Comparison of ENCODE assay signal across 9 mouse cellular contexts in genomic region chr11:59182864-59183331, GRCm38 (mm10). TPM values are rescaled to one million over a fixed set of nuclear protein-coding genes. Genes with fewer than 3 reads are reported as not detected.
DNase-seq lines count a peak whose midpoint lies in the region; ATAC-seq lines count a peak whose summit lies in the region.
"Had no signal": no experiment of that assay in that cellular context is flagged by ENCODE, and none has a peak within 500 bp of the region (broad histone marks: within the 10 kb centered on the region; RNA-seq: fewer than 3 reads in every experiment).

Gjc2 (minus strand) TSS chr11:59183213.

- no peak; the same call in 1 of the 2 replicates for ATAC-seq in heart, embryonic 11.5 days (replicated peaks; ENCODE audit: insufficient number of reproducible peaks, low FRiP score, low TSS enrichment)
- no peak for ATAC-seq in monocyte, adult 5-6 weeks (replicated peaks; ENCODE audit: insufficient number of reproducible peaks, low FRiP score, low TSS enrichment, poor library complexity, severe bottlenecking)

- H3K4me3 ChIP-seq in heart, embryonic 11.5 days (ENCODE audit: low read depth, low read length): no peak within 1 kb of the TSS

- H3K27me3 ChIP-seq in heart, embryonic 11.5 days (ENCODE audit: control insufficient read depth, insufficient read depth, low read length): peaks cover 17% of the 10 kb centered on the region
- H3K27me3 ChIP-seq: CH12.LX had no signal

- peak in 1 of 2 experiments; percentile 45 for DNase-seq in frontal cortex, adult 2 months (ENCODE audit: extremely low spot score in 1 of 2, low spot score in 1 of 2)
- no peak for DNase-seq in frontal cortex, postnatal 10 days (ENCODE audit: low spot score in 2 of 2)
- peak; percentile 38 for DNase-seq in adrenal gland, adult 8-10 months
- peak; percentile 76 for DNase-seq in layer of hippocampus, adult 9-11 months
- peak; percentile 67 for DNase-seq in ovary, postnatal 36 days (ENCODE audit: low spot score)
- DNase-seq in embryo, embryonic 10.5 days (ENCODE audit: low spot score): no peak

- no peak within 1 kb of the TSS for H3K4me2 ChIP-seq in heart, embryonic 11.5 days

- peak within 1 kb of the TSS; percentile 18; the same call in 1 of the 2 replicates for H3K9ac ChIP-seq in heart, embryonic 11.5 days (ENCODE audit: low read depth, low read length)

- no peaks in the 10 kb centered on the region for H3K9me3 ChIP-seq in heart, embryonic 11.5 days (replicated peaks; ENCODE audit: control insufficient read depth, low read length)

- peaks cover 17% of the 10 kb centered on the region for H3K36me3 ChIP-seq in heart, embryonic 11.5 days (ENCODE audit: control insufficient read depth, insufficient read depth, low read length)

- H3K27ac ChIP-seq in heart, embryonic 11.5 days (ENCODE audit: low read depth, low read length): peak within 1 kb of the TSS; percentile 30; the same call in 1 of the 2 replicates

- 38% methylated on average over 3 of the region's 3 CpGs for WGBS in heart, embryonic 11.5 days (ENCODE audit: insufficient replicate concordance)

- H3K4me1 ChIP-seq in heart, embryonic 11.5 days (ENCODE audit: control insufficient read depth, insufficient read depth, low read length): peaks cover 19% of the 10 kb centered on the region

RNA-seq across cellular contexts. Expression of gene Gjc2, which starts in this region (rescaled TPM):
- 13.8 and 16.7 TPM in 2 replicates for polyA plus RNA-seq in frontal cortex, adult 2 months (2012; rRNA removed)
- total RNA-seq in adrenal gland, adult 8-10 months (2022): 1 to 10 TPM in 2 of 4 experiments, under 1 TPM in 2; 0.66 to 1.4 (median 1.2) TPM
- 0.11 TPM in 1 of 2 replicates, not detected in the other for polyA plus RNA-seq in heart, embryonic 11.5 days (2014; fragmentation: Nextera tagmentation; extraction: Ambion mirVana)
- not detected in 3 replicates for total RNA-seq in monocyte, adult 5-6 weeks (2017)

Comparison
In these comparisons a context has a peak if more than half of its experiments do, and no peak if none do; other contexts are left out.
1. RNA of gene Gjc2 (polyA plus RNA-seq): 13.8 to 16.7 TPM in frontal cortex, adult 2 months; 0.11 TPM in heart, embryonic 11.5 days; every median in the first group is over 10 times any median in the second.
2. DNase-seq: peak in adrenal gland, adult 8-10 months (single experiment), layer of hippocampus, adult 9-11 months (single experiment) and ovary, postnatal 36 days (single experiment); none in frontal cortex, postnatal 10 days (0 of 2) and embryo, embryonic 10.5 days (single experiment).